Mouse (Mus musculus): ENCODE measurements around the gene Negr1. TPM values are rescaled to one million over a fixed set of nuclear protein-coding genes. Genes with fewer than 3 reads are reported as not detected.
A peak's percentile ranks its signal among the peaks of the same experiment; 100 is the strongest.

Negr1 gene
- total RNA-seq, 1 experiment = 0.31 TPM

- H3K4me3 ChIP-seq (ENCODE audit: insufficient read depth in 1 of 2, low read depth in 1 of 2, low read length in 2 of 2, poor library complexity in 1 of 2, severe bottlenecking in 1 of 2) = no peak overlapping the region
Measured at GRCm38 (mm10) chr3:156563353-156563752, 1.8 kb downstream of the Negr1 start.

DNA sequence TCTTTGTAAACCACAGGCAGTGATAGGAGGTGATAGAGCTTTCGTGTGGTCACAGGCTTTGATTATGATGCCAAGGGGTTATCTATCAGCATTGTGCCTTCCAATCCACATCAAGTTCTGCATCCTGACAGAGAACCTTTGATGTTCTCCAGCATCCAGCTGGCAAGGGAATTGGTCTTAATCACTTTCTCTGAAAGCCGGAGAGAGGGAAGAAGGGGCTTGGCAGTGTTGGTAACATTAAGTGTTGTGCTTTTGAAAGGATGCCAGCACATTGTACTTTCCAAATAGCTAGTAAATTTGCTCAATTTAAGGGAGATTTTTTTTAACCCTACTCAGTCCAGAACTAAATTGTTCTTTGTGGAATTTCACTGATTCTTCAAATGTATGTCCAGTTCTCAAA lies 11.9 kb downstream of the Negr1 start:
- no peak for DNase-seq (ENCODE audit: low read depth, low spot score)
- no peak for TF ChIP-seq ZC3H11A (IDR thresholded peaks at IDR 0.05; ENCODE audit: borderline replicate concordance, low read depth, low read length)
- no peak for TF ChIP-seq CHD2 (IDR thresholded peaks at IDR 0.05; ENCODE audit: low read depth, low read length)
- TF ChIP-seq HCFC1 (IDR thresholded peaks at IDR 0.05; ENCODE audit: borderline replicate concordance, insufficient read depth, low read length) = no peak
- no peak for TF ChIP-seq MAFK (IDR thresholded peaks at IDR 0.05; ENCODE audit: insufficient read depth, low read depth, low read length)
- no peak for TF ChIP-seq ZNF384 (IDR thresholded peaks at IDR 0.05; ENCODE audit: low read depth, low read length)
- no peaks in the 10 kb centered on the region for H3K9me3 ChIP-seq (ENCODE audit: control insufficient read depth, insufficient read depth, low read depth, low read length)
- H3K4me3 ChIP-seq (ENCODE audit: insufficient read depth in 1 of 2, low read depth in 1 of 2, low read length in 2 of 2, poor library complexity in 1 of 2, severe bottlenecking in 1 of 2) = no peak overlapping the region
- no peaks in the 10 kb centered on the region for H3K36me3 ChIP-seq (ENCODE audit: control insufficient read depth, insufficient read depth, low read length, poor library complexity, severe bottlenecking)
- H3K4me1 ChIP-seq (ENCODE audit: control insufficient read depth in 2 of 2, insufficient read depth in 2 of 2, low read length in 2 of 2, poor library complexity in 1 of 2) = no peaks in the 10 kb centered on the region
- no peak overlapping the region for H3K27ac ChIP-seq (ENCODE audit: insufficient read depth, low read depth, low read length, poor library complexity, severe bottlenecking)
- no peak overlapping the region for H3K9ac ChIP-seq (ENCODE audit: insufficient read depth, low read depth, low read length, poor library complexity, severe bottlenecking)
- in situ Hi-C loops (cut with MboI; ENCODE audit: low sequenced_read_pairs in 2 of 2, unreplicated experiment in 2 of 2) = no loop called here

More at GRCm38 (mm10) chr3:156563353-156563752, 1.8 kb downstream of the Negr1 start:
- no peak for DNase-seq (ENCODE audit: low read depth, low spot score)
- H3K4me1 ChIP-seq (ENCODE audit: control insufficient read depth in 2 of 2, insufficient read depth in 2 of 2, low read length in 2 of 2, poor library complexity in 1 of 2) = no peaks in the 10 kb centered on the region
- in situ Hi-C loops (cut with MboI; ENCODE audit: low sequenced_read_pairs in 2 of 2, unreplicated experiment in 2 of 2) = no loop called here
- no peaks in the 10 kb centered on the region for H3K9me3 ChIP-seq (ENCODE audit: control insufficient read depth, insufficient read depth, low read depth, low read length)
- no peak overlapping the region for H3K9ac ChIP-seq (ENCODE audit: insufficient read depth, low read depth, low read length, poor library complexity, severe bottlenecking)
- H3K27ac ChIP-seq (ENCODE audit: insufficient read depth, low read depth, low read length, poor library complexity, severe bottlenecking) = no peak overlapping the region
- no peak for TF ChIP-seq ZC3H11A (IDR thresholded peaks at IDR 0.05; ENCODE audit: borderline replicate concordance, low read depth, low read length)
- no peak for TF ChIP-seq MAFK (IDR thresholded peaks at IDR 0.05; ENCODE audit: insufficient read depth, low read depth, low read length)
- no peak for TF ChIP-seq HCFC1 (IDR thresholded peaks at IDR 0.05; ENCODE audit: borderline replicate concordance, insufficient read depth, low read length)
- TF ChIP-seq ZNF384 (IDR thresholded peaks at IDR 0.05; ENCODE audit: low read depth, low read length) = no peak
- no peak for TF ChIP-seq CHD2 (IDR thresholded peaks at IDR 0.05; ENCODE audit: low read depth, low read length)
- H3K36me3 ChIP-seq (ENCODE audit: control insufficient read depth, insufficient read depth, low read length, poor library complexity, severe bottlenecking) = no peaks in the 10 kb centered on the region

DNA sequence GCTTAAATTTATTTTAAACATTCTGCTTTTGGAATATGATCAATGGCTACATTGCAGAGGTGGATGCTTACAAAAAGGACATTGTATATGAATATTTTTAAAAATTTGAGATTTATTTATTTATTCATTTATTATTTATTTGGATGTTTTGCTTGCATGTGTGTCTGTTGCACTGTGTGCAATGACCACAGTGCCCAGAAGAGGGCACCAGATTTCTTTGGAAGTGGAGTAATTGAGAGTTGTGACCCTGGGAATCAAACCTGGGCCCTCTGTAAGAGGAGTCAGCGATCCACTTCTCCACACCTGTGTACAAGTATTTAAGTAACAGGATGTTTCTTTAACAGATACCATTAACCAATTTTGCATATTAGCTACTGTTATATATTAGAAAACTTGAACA lies 14.7 kb downstream of the Negr1 start:
- in situ Hi-C loops (cut with MboI; ENCODE audit: low sequenced_read_pairs in 2 of 2, unreplicated experiment in 2 of 2) = no loop called here

DNA sequence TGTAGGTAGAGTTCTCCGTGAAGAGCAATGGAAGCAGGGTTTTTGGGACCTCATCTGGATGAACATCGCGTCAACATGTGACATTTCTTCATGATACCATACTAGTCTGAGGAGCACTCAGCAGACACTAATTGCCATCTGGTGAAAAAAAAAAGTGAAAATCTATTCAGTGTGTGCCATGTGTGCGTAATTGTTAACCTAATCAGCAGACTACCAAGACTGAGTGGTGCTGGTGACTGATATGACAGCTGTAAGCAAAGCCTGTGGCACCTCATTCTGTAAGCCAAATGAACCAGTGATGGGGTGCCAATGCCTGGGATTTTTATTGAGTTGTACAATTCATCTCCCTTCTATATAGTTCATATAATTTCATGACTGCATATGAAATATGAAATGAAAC lies 29.0 kb downstream of the Negr1 start:
- TF ChIP-seq ZNF384 (IDR thresholded peaks at IDR 0.05; ENCODE audit: low read depth, low read length) = no peak
- Histone ChIP-seq H3K27ac (ENCODE audit: insufficient read depth, low read depth, low read length, poor library complexity, severe bottlenecking) (no peak overlapping the region), H3K4me3 (ENCODE audit: insufficient read depth in 1 of 2, low read depth in 1 of 2, low read length in 2 of 2, poor library complexity in 1 of 2, severe bottlenecking in 1 of 2) (no peak overlapping the region), H3K9ac (ENCODE audit: insufficient read depth, low read depth, low read length, poor library complexity, severe bottlenecking) (no peak overlapping the region), H3K9me3 (ENCODE audit: control insufficient read depth, insufficient read depth, low read depth, low read length) (no peaks in the 10 kb centered on the region), H3K36me3 (ENCODE audit: control insufficient read depth, insufficient read depth, low read length, poor library complexity, severe bottlenecking) (no peaks in the 10 kb centered on the region), H3K4me1 (ENCODE audit: control insufficient read depth in 2 of 2, insufficient read depth in 2 of 2, low read length in 2 of 2, poor library complexity in 1 of 2) (no peaks in the 10 kb centered on the region)
- DNase-seq (ENCODE audit: low read depth, low spot score) = no peak
- in situ Hi-C loops (cut with MboI; ENCODE audit: low sequenced_read_pairs in 2 of 2, unreplicated experiment in 2 of 2) = no loop called here

More for the DNA sequence above, 14.7 kb downstream of the Negr1 start:
- H3K9me3 ChIP-seq (ENCODE audit: control insufficient read depth, insufficient read depth, low read depth, low read length) = no peaks in the 10 kb centered on the region
- H3K27ac ChIP-seq (ENCODE audit: insufficient read depth, low read depth, low read length, poor library complexity, severe bottlenecking) = no peak overlapping the region
- H3K4me3 ChIP-seq (ENCODE audit: insufficient read depth in 1 of 2, low read depth in 1 of 2, low read length in 2 of 2, poor library complexity in 1 of 2, severe bottlenecking in 1 of 2) = no peak overlapping the region
- H3K4me1 ChIP-seq (ENCODE audit: control insufficient read depth in 2 of 2, insufficient read depth in 2 of 2, low read length in 2 of 2, poor library complexity in 1 of 2) = no peaks in the 10 kb centered on the region
- peak; percentile 46 for DNase-seq (ENCODE audit: low read depth, low spot score)
- H3K36me3 ChIP-seq (ENCODE audit: control insufficient read depth, insufficient read depth, low read length, poor library complexity, severe bottlenecking) = no peaks in the 10 kb centered on the region
- no peak for TF ChIP-seq CHD2 (IDR thresholded peaks at IDR 0.05; ENCODE audit: low read depth, low read length)
- no peak for TF ChIP-seq ZNF384 (IDR thresholded peaks at IDR 0.05; ENCODE audit: low read depth, low read length)
- TF ChIP-seq ZC3H11A (IDR thresholded peaks at IDR 0.05; ENCODE audit: borderline replicate concordance, low read depth, low read length) = 0 out of 2 replicates have a peak, but pooled peaks have one; percentile 31
- H3K9ac ChIP-seq (ENCODE audit: insufficient read depth, low read depth, low read length, poor library complexity, severe bottlenecking) = no peak overlapping the region

DNA sequence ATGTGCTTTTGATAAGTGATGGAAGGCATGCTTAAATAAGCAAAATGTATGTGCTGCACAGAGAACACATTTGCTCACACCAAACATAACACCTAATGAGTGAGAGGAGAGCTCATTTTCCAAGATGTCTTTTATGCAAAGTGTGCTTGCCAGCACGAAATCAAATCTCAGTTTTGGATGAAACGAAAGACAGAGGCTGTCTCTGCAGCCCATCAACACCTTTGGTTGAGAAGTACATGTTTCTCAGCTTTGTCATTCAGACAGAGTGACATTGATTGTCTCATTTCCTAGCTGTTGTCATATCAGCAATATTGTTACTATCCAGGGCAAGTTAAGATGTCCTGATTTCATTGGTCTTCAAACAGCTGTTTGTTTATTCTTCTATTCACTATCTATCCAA lies 29.5 kb downstream of the Negr1 start:
- in situ Hi-C loops (cut with MboI; ENCODE audit: low sequenced_read_pairs in 2 of 2, unreplicated experiment in 2 of 2) = no loop called here
- no peak for DNase-seq (ENCODE audit: low read depth, low spot score)

More for the DNA sequence above, 29.5 kb downstream of the Negr1 start:
- no peak for TF ChIP-seq ZC3H11A (IDR thresholded peaks at IDR 0.05; ENCODE audit: borderline replicate concordance, low read depth, low read length)
- TF ChIP-seq ZNF384 (IDR thresholded peaks at IDR 0.05; ENCODE audit: low read depth, low read length) = no peak
- no peaks in the 10 kb centered on the region for H3K36me3 ChIP-seq (ENCODE audit: control insufficient read depth, insufficient read depth, low read length, poor library complexity, severe bottlenecking)
- H3K27ac ChIP-seq (ENCODE audit: insufficient read depth, low read depth, low read length, poor library complexity, severe bottlenecking) = no peak overlapping the region
- no peak overlapping the region for H3K4me3 ChIP-seq (ENCODE audit: insufficient read depth in 1 of 2, low read depth in 1 of 2, low read length in 2 of 2, poor library complexity in 1 of 2, severe bottlenecking in 1 of 2)
- no peaks in the 10 kb centered on the region for H3K4me1 ChIP-seq (ENCODE audit: control insufficient read depth in 2 of 2, insufficient read depth in 2 of 2, low read length in 2 of 2, poor library complexity in 1 of 2)
- H3K9me3 ChIP-seq (ENCODE audit: control insufficient read depth, insufficient read depth, low read depth, low read length) = no peaks in the 10 kb centered on the region
- no peak overlapping the region for H3K9ac ChIP-seq (ENCODE audit: insufficient read depth, low read depth, low read length, poor library complexity, severe bottlenecking)

All from ES-E14 (cell line).